Mouse (Mus musculus): Measurements from ENCODE around the gene Oog2. TPM values are rescaled to one million over a fixed set of nuclear protein-coding genes. Genes with fewer than 3 reads are reported as not detected.
"Not testable (repeated sequence)": the region's sequence is repeated elsewhere in the genome, so short reads cannot be mapped to it uniquely, and the experiment has no call there.

Oog2 gene
- polyA plus RNA-seq (2014; fragmentation: Nextera tagmentation; extraction: Ambion mirVana) = not detected in 2 replicates

DNA sequence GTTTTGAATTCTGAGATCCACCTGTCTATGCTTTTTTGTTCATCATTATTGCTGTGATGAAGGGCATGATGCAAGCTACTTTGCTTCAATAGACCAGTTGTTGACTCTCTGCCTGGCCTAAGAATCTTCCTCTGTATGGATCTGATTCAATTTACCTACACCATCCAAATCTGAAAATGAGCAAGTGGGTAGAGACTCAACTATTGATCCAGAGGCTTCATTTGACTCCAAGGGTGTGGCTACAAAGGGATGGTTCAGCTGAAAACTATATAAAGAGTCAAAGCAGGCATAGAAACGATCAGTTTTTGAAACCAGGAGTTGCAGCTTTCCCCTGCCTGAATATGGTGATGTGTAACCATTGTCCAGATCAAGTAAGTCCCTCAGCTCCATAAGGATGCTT is at the start of gene Oog2:
Gene Oog2 (plus strand): TSS at position 301 of the 400 bp plus-strand sequence.
- Histone ChIP-seq H3K36me3 (ENCODE audit: control insufficient read depth, insufficient read depth, low read length) (no peaks in the 10 kb centered on the region), H3K4me1 (ENCODE audit: control insufficient read depth, insufficient read depth, low read length) (no peaks in the 10 kb centered on the region), H3K4me2 (ENCODE audit: low read depth) (no peak within 1 kb of the TSS), H3K27me3 (ENCODE audit: control insufficient read depth, insufficient read depth, low read length) (no peaks in the 10 kb centered on the region), H3K27ac (ENCODE audit: low read depth, low read length) (no peak within 1 kb of the TSS), H3K4me3 (ENCODE audit: low read depth, low read length) (no peak within 1 kb of the TSS), H3K9me3 (ENCODE audit: control insufficient read depth, low read length) (no peaks in the 10 kb centered on the region), H3K9ac (ENCODE audit: low read length) (no peak within 1 kb of the TSS)
- ATAC-seq (ENCODE audit: insufficient read depth, low FRiP score, low TSS enrichment) (no peak), DNase-seq (ENCODE audit: low spot score) (no peak)
- WGBS = 50% methylated on average over 1 of the region's 1 CpGs

GRCm38 (mm10) chr4:144162563-144162962 is 28.0 kb upstream of the Oog2 start, which contains the start of gene Oog3:
TSS of gene Oog3 (minus strand) at chr4:144162663.
- Histone ChIP-seq H3K4me3 (ENCODE audit: low read depth, low read length) (no peak within 1 kb of the TSS), H3K27me3 (ENCODE audit: control insufficient read depth, insufficient read depth, low read length) (no peaks in the 10 kb centered on the region), H3K36me3 (ENCODE audit: control insufficient read depth, insufficient read depth, low read length) (no peaks in the 10 kb centered on the region), H3K9me3 (ENCODE audit: control insufficient read depth, low read length) (peaks cover 16% of the 10 kb centered on the region), H3K4me1 (ENCODE audit: control insufficient read depth, insufficient read depth, low read length) (no peaks in the 10 kb centered on the region), H3K27ac (ENCODE audit: low read depth, low read length) (no peak within 1 kb of the TSS), H3K4me2 (ENCODE audit: low read depth) (no peak within 1 kb of the TSS), H3K9ac (ENCODE audit: low read length) (no peak within 1 kb of the TSS)
- DNase-seq (ENCODE audit: low spot score) (no peak), ATAC-seq (ENCODE audit: insufficient read depth, low FRiP score, low TSS enrichment) (no peak)
- 79% methylated on average over 1 of the region's 1 CpGs for WGBS

DNA sequence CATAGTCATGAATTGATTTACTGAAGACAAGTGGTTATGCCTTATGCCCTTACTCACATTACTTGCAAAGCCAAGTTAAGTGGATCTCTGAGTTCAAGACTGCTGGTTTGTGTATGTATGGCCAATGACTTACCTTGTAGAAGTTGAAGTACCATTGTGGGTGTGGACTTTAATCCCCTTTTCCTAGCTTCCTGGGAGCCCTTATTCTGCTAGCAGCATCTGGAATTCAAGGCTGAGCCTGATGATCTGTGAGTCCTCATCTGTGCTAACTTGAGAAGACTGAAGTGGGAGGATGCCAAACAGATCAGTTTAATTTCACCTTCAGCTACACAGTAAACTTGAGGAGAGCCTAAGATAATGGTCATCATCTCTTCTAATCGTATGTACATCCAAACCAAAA is 22.7 kb downstream of the Oog2 start, which contains the start of gene C87977:
Gene C87977 (minus strand): TSS at position 101 of the 400 bp plus-strand sequence.
- not testable (repeated sequence) for H3K9me3 ChIP-seq (ENCODE audit: control insufficient read depth, low read length); H3K4me3 ChIP-seq (ENCODE audit: low read depth, low read length); H3K36me3 ChIP-seq (ENCODE audit: control insufficient read depth, insufficient read depth, low read length); H3K27ac ChIP-seq (ENCODE audit: low read depth, low read length); DNase-seq (ENCODE audit: low spot score); ATAC-seq (ENCODE audit: insufficient read depth, low FRiP score, low TSS enrichment); H3K9ac ChIP-seq (ENCODE audit: low read length); H3K27me3 ChIP-seq (ENCODE audit: control insufficient read depth, insufficient read depth, low read length); H3K4me2 ChIP-seq (ENCODE audit: low read depth); H3K4me1 ChIP-seq (ENCODE audit: control insufficient read depth, insufficient read depth, low read length)
- WGBS = 89% methylated on average over 1 of the region's 1 CpGs

Other genes with a start within 250 kb of the Oog2 start
- not detected in 2 replicates for gene Pramef25, start 239.7 kb upstream of the Oog2 start, polyA plus RNA-seq (2014; fragmentation: Nextera tagmentation; extraction: Ambion mirVana)
- gene Gm13101, start 223.8 kb upstream of the Oog2 start, polyA plus RNA-seq (2014; fragmentation: Nextera tagmentation; extraction: Ambion mirVana) = not detected in 2 replicates
- gene Pramef17, start 196.3 kb upstream of the Oog2 start, polyA plus RNA-seq (2014; fragmentation: Nextera tagmentation; extraction: Ambion mirVana) = not detected in 2 replicates
- not detected in 2 replicates for gene Pramel4, start 131.6 kb upstream of the Oog2 start, polyA plus RNA-seq (2014; fragmentation: Nextera tagmentation; extraction: Ambion mirVana)
- not detected in 2 replicates for gene Gm13102, start 84.2 kb upstream of the Oog2 start, polyA plus RNA-seq (2014; fragmentation: Nextera tagmentation; extraction: Ambion mirVana)
- gene Oog3, start 28.1 kb upstream of the Oog2 start, polyA plus RNA-seq (2014; fragmentation: Nextera tagmentation; extraction: Ambion mirVana) = not detected in 2 replicates
- gene C87977, start 22.6 kb downstream of the Oog2 start, polyA plus RNA-seq (2014; fragmentation: Nextera tagmentation; extraction: Ambion mirVana) = not detected in 2 replicates
- not detected in 2 replicates for gene Pramel5, start 89.8 kb downstream of the Oog2 start, polyA plus RNA-seq (2014; fragmentation: Nextera tagmentation; extraction: Ambion mirVana)
- gene Gm13128, start 139.5 kb downstream of the Oog2 start, polyA plus RNA-seq (2014; fragmentation: Nextera tagmentation; extraction: Ambion mirVana) = not detected in 2 replicates
- not detected in 2 replicates for gene Gm13119, start 167.2 kb downstream of the Oog2 start, polyA plus RNA-seq (2014; fragmentation: Nextera tagmentation; extraction: Ambion mirVana)
- not detected in 2 replicates for gene Pramef20, start 187.2 kb downstream of the Oog2 start, polyA plus RNA-seq (2014; fragmentation: Nextera tagmentation; extraction: Ambion mirVana)
- gene Pramef12, start 217.7 kb downstream of the Oog2 start, polyA plus RNA-seq (2014; fragmentation: Nextera tagmentation; extraction: Ambion mirVana) = not detected in 2 replicates
- gene 1700012P22Rik, start 248.1 kb downstream of the Oog2 start, polyA plus RNA-seq (2014; fragmentation: Nextera tagmentation; extraction: Ambion mirVana) = not detected in 2 replicates

Measured in neural tube, embryonic 11.5 days (tissue).